Mouse (Mus musculus) T-cell, adult 66 days (primary cell): ENCODE results near the gene Tia1. TPM values are rescaled to one million over a fixed set of nuclear protein-coding genes. Genes with fewer than 3 reads are reported as not detected.

Experiments used
- total RNA-seq, 2 experiments: library from RNA; stranded (reverse); gene quantifications; 3 replicates in 1 of 2; 4 replicates in 1 of 2; pipeline ENCODE4 v1.2.4; 2023

Tia1 gene
- 10 to 100 TPM; 75.1 to 88.6 TPM for total RNA-seq

GRCm38 (mm10) chr6:86404100-86404861 is at the start of gene Tia1:
TSS of gene Tia1 (plus strand) at chr6:86404219.

GRCm38 (mm10) chr6:86365371-86366124 is 38.5 kb upstream of the Tia1 start, which contains the start of gene Fam136a:
TSS of gene Fam136a (plus strand) at chr6:86365646.

GRCm38 (mm10) chr6:86370764-86371339 is 33.2 kb upstream of the Tia1 start, which contains the start of gene Snrpg:
TSS of gene Snrpg (plus strand) at chr6:86371304.

GRCm38 (mm10) chr6:86396581-86397256 is 7.3 kb upstream of the Tia1 start, which contains the start of gene Pcyox1:
TSS of gene Pcyox1 (minus strand) at chr6:86397154.

GRCm38 (mm10) chr6:86426358-86426757 is 22.3 kb downstream of the Tia1 start, which contains the start of gene Gm44790:
TSS of gene Gm44790 (plus strand) at chr6:86426658.

GRCm38 (mm10) chr6:86438272-86439118 is 34.5 kb downstream of the Tia1 start, which contains the start of gene C87436:
TSS of gene C87436 (plus strand) at chr6:86438374.

Other genes with a start within 250 kb of the Tia1 start
- not detected for gene Tgfa, start 209.0 kb upstream of the Tia1 start, total RNA-seq
- 10 to 100 TPM; 15.1 to 16.1 TPM for gene Fam136a, start 38.6 kb upstream of the Tia1 start, total RNA-seq
- gene Snrpg, start 32.9 kb upstream of the Tia1 start, total RNA-seq: 100 to 1,000 TPM; 250 to 253 TPM
- 10 to 100 TPM in 1 of 2 experiments, 1 to 10 TPM in 1; 10.0 to 10.5 TPM for gene Pcyox1, start 7.1 kb upstream of the Tia1 start, total RNA-seq
- 1 to 10 TPM in 1 of 2 experiments, not detected in 1; 5.3 TPM for gene Gm44790, start 22.4 kb downstream of the Tia1 start, total RNA-seq
- gene C87436, start 34.2 kb downstream of the Tia1 start, total RNA-seq: 10 to 100 TPM; 51.9 to 55.8 TPM
- 100 to 1,000 TPM; 214 to 238 TPM for gene Pcbp1, start 122.1 kb downstream of the Tia1 start, total RNA-seq
- not detected for gene Asprv1, start 223.9 kb downstream of the Tia1 start, total RNA-seq